Mouse (Mus musculus): ENCODE results near the gene Pdxk. TPM values are rescaled to one million over a fixed set of nuclear protein-coding genes. Genes with fewer than 3 reads are reported as not detected.

Pdxk gene
- 18.9 TPM for polyA plus RNA-seq (2017; shearing (Covaris generic))

DNA sequence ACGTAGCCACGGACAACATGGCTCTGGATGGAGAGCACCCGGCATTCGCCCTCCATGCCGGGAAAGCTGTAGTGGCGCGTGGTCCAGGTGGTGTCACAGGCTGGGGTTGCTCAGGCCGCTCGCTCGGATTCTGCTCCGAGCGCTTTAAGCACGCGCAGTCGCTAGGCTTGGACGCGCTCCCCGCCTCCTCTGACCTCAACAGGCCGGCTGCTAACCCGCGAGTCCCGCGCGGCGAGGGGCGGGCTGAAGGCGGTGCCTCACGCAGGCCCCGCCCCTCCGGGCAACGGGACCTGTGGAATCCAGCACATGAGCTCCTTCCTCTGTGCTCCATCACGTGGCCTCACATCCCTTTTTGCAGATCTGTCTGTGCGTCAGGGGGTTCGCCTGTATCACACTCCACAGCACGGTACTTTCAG is at the start of gene Pdxk:
Gene Pdxk (minus strand): TSS at position 184 of the 416 bp plus-strand sequence.

DNA sequence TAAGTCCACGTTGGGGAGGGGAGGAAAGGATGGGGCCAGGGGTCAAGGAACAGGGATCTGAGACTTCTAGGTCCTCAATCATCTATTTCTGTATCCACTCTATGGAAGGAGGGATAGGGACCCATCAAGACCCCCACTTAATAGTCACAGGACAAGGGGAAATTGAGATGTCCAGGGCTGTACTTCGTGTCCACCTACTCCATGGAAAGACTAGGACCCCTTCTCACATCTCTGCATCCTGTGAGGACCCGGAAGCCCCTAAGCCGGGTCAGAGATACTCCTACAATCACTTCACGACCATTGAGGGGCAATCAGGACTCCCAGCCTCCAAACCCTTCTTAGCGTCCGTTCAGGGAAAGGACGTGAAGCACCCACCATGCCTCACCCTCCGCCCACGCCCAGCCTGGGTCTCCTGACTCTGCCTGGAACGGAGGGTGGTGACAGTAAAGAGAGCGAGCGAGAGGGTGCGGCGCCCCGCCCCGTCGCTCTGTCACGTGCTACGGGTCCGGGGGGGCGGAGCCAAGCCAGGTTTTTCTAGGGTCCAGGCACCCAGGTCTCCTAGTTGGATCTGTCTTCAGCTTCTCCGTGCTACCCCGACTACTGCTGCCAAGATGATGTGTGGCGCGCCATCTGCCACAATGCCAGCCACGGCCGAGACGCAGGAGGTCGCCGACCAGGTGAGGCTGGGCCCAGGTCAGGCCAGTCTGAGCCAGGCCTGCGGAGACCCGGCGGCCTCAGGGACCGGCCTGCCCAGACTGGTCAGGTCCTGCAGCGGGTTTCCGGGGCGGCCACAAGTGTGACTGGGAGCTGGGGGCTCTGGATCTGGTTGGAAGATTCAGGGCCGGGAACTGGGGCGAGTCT is 39.4 kb downstream of the Pdxk start, which contains the start of gene Cstb:
Gene Cstb (plus strand): TSS at position 489 of the 861 bp plus-strand sequence.

DNA sequence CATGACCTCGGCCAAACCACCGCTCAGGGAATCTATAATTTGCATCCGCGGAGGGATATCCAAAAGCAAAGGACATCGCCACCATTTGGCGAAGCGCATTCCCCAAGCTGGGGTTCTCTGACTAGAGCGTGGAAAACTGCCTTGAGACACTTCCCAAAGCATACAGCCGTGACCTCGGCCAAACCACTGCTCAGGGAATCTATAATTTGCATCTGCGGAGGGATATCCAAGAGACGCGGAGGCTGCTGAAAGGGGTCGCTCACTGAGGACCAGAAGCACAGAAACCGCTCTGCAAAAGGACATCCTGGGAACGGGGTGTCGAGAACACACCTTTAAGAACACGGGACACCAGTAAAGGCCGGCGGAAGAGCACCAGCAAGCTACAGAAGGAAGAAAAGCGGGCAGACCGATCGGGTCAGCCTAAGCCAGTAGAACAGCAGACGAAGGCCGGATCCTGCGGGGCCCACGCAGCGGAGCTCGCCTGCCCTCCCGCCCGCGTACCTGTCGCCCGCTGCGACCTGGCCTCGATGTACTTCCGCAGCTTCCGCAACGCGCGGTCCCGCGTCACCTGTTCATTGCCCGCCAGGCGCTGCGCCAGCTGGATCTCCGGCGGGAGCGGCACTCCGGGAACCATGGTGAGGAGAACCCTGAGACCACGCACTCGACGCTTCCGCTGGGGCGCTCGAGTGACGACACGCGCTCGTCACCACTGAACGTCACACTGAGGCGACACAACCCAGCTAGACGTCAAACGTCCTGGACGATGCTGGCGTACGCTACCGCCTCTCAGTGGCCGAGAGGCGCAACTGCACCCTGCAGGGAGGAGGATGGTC is 52.2 kb downstream of the Pdxk start, which contains the start of gene Rrp1:
Gene Rrp1 (minus strand): TSS at position 725 of the 833 bp plus-strand sequence.

Other genes with a start within 250 kb of the Pdxk start
- gene Trappc10, start 220.3 kb downstream of the Pdxk start, polyA plus RNA-seq (2017; shearing (Covaris generic)), result 4.2 TPM
- gene Agpat3, start 112.5 kb downstream of the Pdxk start, polyA plus RNA-seq (2017; shearing (Covaris generic)), result 155 TPM
- gene Rrp1, start 51.9 kb downstream of the Pdxk start, polyA plus RNA-seq (2017; shearing (Covaris generic)), result 377 TPM
- 144 TPM for gene Cstb, start 39.3 kb downstream of the Pdxk start, polyA plus RNA-seq (2017; shearing (Covaris generic))
- not detected for gene Olfr1358, start 52.5 kb upstream of the Pdxk start, polyA plus RNA-seq (2017; shearing (Covaris generic))
- 115 TPM for gene Ilvbl, start 109.4 kb upstream of the Pdxk start, polyA plus RNA-seq (2017; shearing (Covaris generic))
- gene Syde1, start 127.0 kb upstream of the Pdxk start, polyA plus RNA-seq (2017; shearing (Covaris generic)), result 1.3 TPM
- gene Olfr1357, start 153.1 kb upstream of the Pdxk start, polyA plus RNA-seq (2017; shearing (Covaris generic)), result not detected